Mouse (Mus musculus): ENCODE data around the gene Traf3ip1.

DNA sequence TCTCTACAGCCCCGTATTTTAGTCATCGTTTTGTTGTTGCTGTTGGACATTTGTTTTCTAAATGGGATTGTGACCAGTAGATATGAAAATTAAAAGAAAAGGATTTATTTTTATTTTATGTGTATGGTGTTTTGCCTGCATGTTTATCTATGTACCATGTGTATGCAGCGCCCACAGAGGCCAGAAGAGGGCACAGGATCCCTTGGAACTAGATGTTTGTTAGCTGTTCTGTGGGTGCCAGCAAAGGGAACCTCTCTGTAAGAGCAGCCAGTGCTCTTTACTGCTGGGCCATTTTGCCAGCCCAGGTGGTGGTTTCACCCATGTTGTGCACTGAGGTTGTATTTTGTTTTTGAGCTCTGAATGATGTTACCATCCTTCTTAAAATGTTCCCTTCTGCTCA is 79.8 kb downstream of the Traf3ip1 start:
- TF ChIP-seq CTCF (IDR thresholded peaks at IDR 0.05; ENCODE audit: low read depth) = peak; percentile 68
- no peak for TF ChIP-seq EP300 (IDR thresholded peaks at IDR 0.05; ENCODE audit: low read depth)
